Mouse (Mus musculus) mouse embryonic stem cell (cell line): ENCODE data around the gene Colq.

Experiments
- in situ Hi-C, 2 experiments: fragments of 300-500 bp; cut with MboI; formaldehyde crosslinking; loops; 1 replicate in 1 of 2; 3 replicates in 1 of 2; pipeline ENCODE4 v1.14.3; 2019 to 2020; ENCODE audit warnings: low sequenced_read_pairs in 2 of 2, low pct_unique_long_range_greater_than_20kb in 1 of 2, mixed read lengths in 1 of 2; ENCODE audit not compliant: unreplicated experiment in 1 of 2

The Colq gene

GRCm38 (mm10) chr14:31493901-31494300 is 97.2 kb downstream of the Colq start:
- in situ Hi-C loops, result no loop called here

GRCm38 (mm10) chr14:31488055-31488454 is 103.1 kb downstream of the Colq start:
- in situ Hi-C loops, result no loop called here

GRCm38 (mm10) chr14:31486465-31486864 is 104.7 kb downstream of the Colq start:
- in situ Hi-C loops, result no loop called here

GRCm38 (mm10) chr14:31482417-31482816 is 108.7 kb downstream of the Colq start:
- in situ Hi-C loops, result no loop called here

GRCm38 (mm10) chr14:31473297-31473696 is 117.8 kb downstream of the Colq start:
- in situ Hi-C loops, result no loop called here
